Mouse (Mus musculus): ENCODE data around the gene Ewsr1.

- TF ChIP-seq POLR2A (IDR thresholded peaks at IDR 0.05; ENCODE audit: insufficient read depth, low read depth, low read length) (no peak), CTCF (IDR thresholded peaks at IDR 0.05) (no peak)
Observed at GRCm38 (mm10) chr11:5046321-5046926, 52.6 kb downstream of the Ewsr1 start.

Measured in heart, adult 2 months (tissue).